Mouse (Mus musculus): ENCODE measurements at regions not wholly inside any gene's neighbourhood (a gene's known extent, or its start where the extent isn't known, plus 50 kb on each side); places are given as distances from the start of the nearest gene placed in this dataset.
"Not testable (repeated sequence)": the region's sequence is repeated elsewhere in the genome, so short reads cannot be mapped to it uniquely, and the experiment has no call there.

DNA sequence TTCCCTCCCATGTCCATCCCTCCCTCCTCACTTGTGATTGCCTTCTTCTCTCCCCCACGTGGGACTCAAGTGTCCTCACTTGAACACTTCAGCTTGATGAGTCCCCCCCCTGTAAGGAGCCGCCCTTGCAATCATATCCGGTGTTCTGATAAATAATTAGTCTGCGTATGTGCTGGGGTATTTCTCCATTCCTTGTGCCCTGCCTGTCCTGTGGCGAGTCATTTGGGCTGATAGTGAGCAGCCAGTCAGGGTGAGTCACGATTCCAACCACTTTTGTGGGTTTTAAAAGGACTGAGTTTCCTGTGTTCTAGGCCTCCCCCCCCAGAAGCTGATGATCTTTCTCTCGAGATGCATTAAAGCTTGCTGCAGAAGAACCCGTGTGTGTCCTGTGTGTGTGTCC, 820.9 kb downstream of the Kcnt2 start:
- in situ Hi-C loops (cut with MseI, MboI) = not testable (repeated sequence)

DNA sequence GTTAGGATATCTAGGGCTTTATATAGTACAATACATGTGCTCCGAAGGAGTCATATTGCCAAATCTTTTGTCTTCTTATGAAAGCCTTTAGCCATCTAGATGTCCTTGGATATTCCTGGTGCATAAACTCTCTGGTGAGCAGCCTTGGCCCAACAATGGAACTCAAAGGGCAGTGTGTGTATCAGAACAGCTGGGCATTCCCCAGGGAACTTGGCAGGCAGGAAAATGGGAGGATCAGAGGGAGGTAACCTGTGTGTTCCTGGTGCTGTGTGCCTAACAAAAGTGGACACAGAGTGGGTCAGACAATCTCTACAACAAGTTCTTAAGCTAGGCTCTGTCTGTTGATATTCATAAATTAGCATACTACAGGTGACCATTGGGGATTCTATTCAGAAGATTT, 851.6 kb downstream of the Kcnt2 start:
- in situ Hi-C loops (cut with MseI, MboI) = no loop called here

DNA sequence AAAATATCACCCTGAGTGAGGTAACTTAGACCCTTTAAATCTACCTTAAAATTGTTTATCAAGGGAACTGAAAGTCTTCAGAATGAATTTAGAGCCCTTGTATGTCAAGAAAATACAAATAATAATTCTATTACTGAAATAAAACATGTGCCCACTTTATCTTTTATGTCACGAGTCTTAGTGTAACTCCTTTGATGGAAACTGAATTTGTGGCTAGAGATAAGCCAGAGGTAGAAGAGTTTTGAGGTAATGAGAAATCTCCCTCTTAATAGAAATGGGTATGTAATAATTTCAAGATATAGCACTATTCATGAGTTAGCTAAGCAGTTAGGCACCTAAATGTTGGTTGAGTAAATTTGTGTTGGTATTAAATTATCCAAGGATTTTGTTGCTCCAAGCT, 856.6 kb downstream of the Kcnt2 start:
- in situ Hi-C loops (cut with MseI, MboI) = no loop called here

DNA sequence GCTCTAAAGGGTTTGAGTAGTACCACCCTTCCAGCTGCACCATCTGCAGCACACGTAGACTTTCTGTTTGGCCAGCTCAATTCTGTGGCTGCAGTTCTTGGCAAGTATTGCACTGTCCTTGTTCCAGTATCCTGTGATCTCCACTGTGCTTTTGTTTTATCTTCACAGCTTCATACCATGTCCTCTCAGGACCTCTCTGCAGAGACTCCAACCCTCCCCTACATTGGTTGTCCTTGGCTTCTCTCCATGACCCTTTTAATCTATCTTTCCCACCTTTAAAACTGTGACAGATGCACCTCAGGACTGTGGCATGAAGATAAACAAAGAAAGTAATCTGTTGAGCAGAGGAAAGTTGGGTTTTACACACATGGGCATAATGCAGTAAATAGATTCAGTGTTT, 858.1 kb downstream of the Kcnt2 start:
- in situ Hi-C loops (cut with MseI, MboI) = no loop called here

DNA sequence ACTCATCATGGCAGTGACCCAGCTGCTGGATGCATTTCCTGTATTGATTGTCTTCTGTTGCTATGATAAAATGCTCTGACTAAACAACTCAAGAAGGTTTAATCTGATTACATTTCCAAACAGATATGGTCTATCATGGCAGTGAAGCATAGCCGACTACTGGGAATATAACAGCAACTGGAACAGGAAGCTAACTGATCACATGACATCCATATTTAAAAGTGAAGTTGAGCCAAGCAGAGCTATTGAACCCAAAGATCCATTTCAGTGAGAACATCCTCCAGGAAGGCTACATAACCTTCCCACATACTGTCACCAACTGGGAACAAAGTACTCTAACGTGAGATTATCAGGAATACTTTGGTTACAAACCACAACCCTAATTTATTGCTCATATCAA, 858.7 kb downstream of the Kcnt2 start:
- in situ Hi-C loops (cut with MseI, MboI) = no loop called here

DNA sequence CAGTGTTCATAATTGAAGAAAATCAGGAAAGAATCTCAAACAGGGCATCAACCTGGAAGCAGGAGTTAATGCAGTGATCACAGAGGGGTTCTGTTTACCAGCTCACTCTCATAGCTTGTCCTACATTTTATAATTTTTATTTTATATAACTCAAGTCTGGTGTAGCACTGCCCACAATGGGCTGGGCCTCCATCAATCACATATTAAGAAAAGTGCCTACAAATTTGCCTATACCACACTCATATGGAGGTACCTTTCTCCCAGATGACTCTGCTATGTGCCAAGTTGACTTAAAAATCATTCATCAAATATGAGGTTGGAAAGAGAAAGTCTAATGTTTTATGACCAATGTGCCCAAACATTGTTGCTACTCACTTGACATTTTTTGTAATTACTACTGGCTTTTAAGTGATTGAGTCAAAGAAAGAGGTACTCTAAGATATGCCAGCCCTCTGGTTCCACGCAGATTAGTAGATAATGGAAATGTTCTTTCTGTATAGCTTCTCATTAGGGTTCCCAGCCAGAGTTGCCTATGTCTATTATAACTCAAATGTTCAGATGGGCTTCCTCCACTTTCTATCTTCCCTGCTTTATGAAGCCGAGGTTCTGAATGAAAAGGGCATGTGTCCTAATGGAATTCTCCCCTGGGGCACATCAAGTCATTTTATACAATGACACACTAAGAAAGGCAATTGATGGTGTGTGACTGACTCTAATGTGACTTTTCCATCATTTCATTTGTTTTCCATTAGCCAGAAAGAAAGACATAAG, 891.0 kb downstream of the Kcnt2 start:
- in situ Hi-C loops (cut with MseI, MboI) = no loop called here

DNA sequence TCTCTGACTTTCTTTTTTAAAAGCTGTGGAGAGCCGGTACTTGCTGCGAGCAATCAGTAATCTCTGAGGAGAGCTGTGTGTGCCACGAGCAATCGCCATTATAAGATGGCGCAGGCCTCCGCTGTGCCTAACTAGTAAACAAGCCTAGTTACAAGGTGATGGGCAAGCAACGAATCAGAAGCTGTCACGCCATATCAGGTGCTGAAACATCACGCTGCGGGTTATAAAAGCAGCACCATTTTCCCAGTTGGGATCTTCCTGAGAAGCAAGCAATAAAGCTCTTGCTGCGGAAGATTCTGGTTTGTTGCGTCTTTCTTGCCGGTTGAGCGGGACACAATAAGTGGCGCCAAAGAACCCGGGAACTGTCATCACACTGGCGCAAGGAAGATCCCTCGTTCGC, 894.2 kb downstream of the Kcnt2 start:
- in situ Hi-C loops (cut with MseI, MboI) = not testable (repeated sequence)

DNA sequence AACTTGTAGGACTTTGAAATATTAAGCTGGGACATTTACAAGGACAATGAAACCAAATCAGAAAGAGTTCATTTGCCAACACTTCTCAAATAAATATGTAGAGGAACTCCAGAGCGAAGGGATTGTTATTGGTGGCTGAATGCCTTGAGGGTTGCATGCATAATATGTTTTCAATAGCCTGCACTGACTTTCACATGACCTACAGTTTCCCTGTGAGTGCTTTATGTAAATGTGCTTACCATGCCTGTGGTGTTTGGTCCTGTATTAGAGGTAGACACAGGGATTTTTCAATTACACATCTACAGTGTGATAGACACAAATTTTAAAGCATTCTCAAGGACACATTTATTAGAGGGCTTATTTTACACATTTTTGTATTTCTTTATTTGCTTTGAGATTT, 899.8 kb downstream of the Kcnt2 start:
- in situ Hi-C loops (cut with MseI, MboI) = no loop called here

DNA sequence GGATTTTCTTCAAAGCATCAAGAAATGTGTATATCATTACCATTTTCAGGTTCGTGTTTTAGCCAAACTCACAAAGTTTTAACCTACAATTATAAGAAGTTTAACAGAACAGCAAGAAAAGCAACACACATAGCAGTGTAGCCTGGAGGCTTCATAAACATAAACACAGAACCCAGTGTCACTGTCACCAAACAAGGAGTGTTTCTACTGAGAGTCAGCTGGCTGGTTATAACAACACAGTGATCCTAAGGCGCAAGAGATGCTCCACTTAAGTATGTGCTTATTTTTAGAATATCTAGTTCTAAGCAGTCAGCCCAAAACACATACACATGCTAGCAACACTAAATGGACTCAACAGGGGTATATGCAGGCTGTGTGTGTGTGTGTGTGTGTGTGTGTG, 903.9 kb downstream of the Kcnt2 start:
- in situ Hi-C loops (cut with MseI, MboI) = no loop called here

DNA sequence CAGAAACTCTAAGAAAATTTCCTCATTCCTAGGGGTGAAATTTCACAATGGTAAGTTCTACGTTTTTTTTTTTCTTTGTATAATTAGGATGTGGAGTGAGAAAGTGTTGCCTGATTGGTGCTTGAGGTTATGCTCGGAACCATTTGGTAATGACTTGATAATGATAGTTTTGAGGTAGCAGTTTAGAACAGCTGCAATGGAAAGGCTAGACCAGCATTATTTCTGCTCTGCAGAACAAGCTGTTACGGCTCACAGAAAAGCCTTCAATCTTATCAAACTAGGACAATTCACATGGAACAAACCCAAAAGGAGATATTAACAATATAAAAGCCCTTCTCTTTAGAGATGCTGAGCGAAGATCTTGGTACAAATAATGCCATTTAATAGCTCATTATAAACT, 908.6 kb downstream of the Kcnt2 start:
- in situ Hi-C loops (cut with MseI, MboI) = no loop called here

DNA sequence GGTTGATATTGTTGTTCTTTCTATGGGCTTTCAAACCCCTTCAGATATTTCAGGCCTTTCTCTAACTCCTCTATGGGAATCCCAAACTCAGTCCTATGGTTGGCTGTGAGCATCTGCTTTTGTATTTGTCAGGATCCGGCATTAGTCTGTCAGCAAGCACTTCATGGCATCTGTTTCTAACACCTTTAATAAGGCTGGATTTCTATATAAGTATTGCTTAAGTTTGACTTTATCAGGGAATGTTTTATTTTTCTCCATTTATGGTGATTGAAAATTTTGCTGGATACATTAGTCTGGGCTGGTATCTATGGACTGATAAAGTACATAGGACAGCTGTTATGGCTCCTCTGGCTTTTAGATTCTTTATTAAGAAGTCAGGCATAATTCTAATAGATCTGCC, 915.8 kb downstream of the Kcnt2 start:
- in situ Hi-C loops (cut with MseI, MboI) = loop anchor here in 1 of 2 experiments (10.0 kb wide), 1 partner anchor 63 kb away; no protein-coding TSS in a partner anchor
